Mouse (Mus musculus): Measurements from ENCODE around the gene Sik1.

Sik1 gene

DNA sequence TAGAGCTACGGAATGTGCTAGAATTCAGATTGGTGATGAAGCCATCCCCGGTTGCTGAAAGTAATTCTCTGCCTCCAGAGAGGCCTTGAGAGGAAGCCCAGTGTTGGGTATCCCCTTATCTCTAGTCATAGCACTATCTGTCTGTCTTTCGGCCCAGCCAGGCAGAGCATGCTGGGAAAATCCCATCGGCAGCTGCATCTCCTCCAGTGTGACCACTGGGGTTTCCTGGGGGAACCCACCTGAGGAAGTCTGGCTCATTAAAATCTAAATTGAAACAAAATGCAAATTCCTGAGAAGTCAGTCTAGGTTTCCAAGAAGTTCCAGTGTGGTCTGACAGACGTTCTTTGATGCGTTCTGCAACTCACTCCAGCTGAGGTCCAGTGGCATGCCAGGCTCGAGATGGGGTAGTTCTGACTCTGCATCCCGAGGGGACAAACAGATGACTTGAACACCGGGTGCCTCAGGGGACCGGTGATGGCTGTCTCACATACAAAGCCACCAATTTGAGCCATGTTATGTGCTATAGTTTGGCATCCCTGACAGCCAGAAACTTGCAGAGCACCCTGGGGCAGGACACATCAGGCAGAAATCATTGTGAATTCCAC lies 19.8 kb upstream of the Sik1 start:
- DNase-seq (ENCODE audit: extremely low spot score, low spot score) = no peak

DNA sequence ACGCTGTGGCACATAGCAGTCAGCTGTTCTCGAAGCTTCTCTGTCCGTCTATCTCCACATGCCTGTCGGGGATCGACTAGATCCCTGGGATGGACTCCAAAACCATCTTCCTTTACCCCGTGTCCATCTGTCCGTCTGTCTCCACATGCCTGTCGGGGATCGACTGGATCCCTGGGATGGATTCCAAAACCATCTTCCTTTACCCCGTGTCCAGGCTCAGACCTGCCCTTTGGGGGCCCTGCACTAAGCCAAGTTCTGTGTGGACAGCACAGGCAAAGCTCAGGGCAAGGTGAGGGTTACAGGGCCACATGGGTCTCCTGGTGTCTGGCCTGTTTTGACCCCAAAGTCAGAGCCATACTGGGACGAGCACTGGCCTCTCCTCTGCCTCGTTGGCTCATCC lies 19.1 kb upstream of the Sik1 start:
- no peak for DNase-seq (ENCODE audit: extremely low spot score, low spot score)

- no peak for DNase-seq (ENCODE audit: extremely low spot score, low spot score)
These were observed 18.4 kb upstream of the Sik1 start for GRCm38 (mm10) chr17:31873973-31874372.

DNA sequence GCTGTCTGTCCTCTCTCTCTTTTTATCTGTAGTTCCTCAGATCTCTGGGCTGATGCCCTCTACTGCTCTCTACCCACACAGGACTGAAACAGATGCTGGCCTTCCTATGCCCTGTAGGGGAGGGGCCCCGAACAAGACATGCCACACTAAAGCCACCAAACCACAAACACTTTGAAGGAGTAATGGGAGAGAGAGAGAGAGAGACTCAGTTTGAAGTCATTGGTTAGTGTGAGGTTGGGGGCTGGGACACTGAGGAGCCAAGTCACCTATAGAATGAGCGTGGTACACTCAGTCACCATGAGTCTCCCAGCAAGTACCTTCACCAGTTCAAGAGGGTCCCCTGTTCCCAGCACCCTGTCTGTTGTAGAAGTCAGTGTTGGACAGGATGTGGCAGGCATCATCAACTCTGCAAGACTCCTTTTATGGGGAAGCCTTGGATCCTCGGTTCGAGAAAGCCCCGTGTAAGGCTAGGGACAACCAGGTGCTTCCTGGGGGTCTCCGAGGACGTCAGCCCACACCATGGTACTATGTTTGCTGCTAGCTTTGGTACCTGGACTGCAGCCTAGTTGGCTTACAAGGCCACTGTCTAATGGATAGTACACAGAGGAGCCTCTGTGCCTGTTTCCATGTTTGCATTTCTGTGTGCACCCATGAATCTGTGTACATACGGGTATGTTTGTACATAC lies 17.7 kb upstream of the Sik1 start:
- no peak for DNase-seq (ENCODE audit: extremely low spot score, low spot score)

DNA sequence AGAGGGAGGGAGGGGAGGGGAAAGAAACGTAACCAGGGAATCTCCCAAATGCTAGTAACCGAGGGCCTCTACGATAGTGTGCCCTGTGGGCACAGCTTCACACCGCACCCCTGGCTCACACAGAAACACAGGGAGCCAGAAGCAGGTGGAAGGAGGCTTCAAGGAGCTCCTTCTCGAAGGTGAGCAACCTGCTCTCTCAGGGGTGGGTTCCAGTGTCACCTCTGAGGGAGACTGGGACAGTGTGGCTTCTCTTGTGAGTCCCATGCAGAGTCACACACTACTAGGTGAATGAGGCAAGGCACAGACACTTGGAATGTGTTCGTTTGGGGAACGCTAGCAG lies 17.2 kb upstream of the Sik1 start:
- no peak for DNase-seq (ENCODE audit: extremely low spot score, low spot score)

DNA sequence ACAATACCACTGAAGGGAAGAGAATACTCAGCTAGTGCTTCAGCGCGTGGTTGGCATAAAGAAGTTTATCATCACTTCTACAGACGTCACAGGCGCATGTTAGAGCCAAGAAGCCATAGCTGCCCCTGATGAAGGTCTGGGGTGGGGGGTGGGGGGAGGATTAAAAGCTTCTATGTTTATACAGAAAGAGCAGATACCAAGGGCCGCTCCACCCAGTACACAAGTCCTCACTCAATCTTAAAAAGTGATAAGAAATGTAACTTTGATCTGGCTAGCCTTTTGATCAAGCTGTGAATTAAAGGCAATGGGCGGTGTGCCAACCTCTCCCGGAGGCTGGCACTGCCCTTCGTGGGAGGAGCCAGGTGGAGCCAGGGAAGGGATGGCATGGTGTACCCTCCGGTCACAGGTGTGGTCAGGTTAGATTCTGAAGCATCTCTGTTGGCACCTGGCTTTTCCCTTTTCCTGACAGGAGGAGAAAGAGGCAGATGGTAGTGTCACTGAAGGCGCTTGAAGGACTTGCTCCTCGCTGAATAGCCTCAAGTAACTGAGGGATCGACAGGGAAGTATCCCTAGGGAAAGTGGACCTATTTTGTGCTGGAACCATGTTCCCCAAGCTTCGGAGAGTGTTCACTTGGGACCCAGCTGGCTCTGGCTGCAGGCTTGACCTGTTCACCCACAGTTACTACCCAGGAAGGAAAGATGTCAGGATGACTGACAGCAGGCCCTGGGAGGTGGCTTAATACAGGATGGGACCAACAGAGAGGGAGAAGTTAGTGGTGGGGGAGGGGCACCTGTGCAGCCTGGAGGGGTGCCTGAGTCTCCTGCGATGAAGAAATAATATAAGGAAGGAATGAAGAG lies 16.6 kb upstream of the Sik1 start:
- no peak for DNase-seq (ENCODE audit: extremely low spot score, low spot score)

- DNase-seq (ENCODE audit: extremely low spot score, low spot score) = no peak
These were observed 15.4 kb upstream of the Sik1 start for GRCm38 (mm10) chr17:31870931-31871421.

GRCm38 (mm10) chr17:31870446-31870845 lies 14.8 kb upstream of the Sik1 start:
- no peak for DNase-seq (ENCODE audit: extremely low spot score, low spot score)

DNA sequence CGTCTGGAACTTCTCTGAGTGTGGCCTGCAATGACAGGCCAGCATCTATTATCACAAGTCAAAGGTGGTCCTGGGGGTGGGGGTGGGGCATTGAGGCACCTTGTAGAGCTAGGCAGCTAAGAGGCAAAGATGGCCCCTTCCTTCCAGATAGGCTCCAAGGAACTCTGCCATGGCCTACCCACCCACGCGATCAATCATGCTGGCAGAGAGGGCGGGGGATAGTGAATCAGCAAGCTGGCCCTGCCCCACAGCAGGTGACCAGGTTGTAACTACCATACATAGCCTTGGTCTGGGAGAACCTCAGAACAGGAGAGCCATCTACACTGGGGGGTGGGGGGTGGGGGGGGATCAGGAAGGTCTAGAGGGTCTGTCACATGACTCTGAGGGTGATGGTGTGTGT lies 12.5 kb upstream of the Sik1 start:
- DNase-seq (ENCODE audit: extremely low spot score, low spot score) = no peak

DNA sequence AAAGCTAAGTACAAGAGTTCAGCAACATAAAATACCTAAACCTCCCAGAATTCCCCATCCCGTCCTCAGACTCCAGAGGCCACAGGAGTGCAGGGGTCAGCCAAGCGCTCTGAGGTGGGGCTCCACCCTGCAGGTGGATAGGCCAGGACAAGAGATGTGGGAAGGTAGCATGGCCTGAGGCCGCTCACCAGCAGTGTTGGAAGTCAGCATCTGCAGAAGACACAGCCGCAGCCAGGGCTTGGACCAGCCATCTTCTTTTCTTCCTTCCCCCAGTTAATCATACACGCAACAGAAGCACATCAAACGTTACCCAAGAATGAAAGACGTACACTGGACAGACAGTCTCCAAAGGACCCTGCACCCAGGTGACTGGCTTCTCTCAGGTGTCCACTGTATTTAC lies 11.5 kb upstream of the Sik1 start:
- DNase-seq (ENCODE audit: extremely low spot score, low spot score) = no peak

DNA sequence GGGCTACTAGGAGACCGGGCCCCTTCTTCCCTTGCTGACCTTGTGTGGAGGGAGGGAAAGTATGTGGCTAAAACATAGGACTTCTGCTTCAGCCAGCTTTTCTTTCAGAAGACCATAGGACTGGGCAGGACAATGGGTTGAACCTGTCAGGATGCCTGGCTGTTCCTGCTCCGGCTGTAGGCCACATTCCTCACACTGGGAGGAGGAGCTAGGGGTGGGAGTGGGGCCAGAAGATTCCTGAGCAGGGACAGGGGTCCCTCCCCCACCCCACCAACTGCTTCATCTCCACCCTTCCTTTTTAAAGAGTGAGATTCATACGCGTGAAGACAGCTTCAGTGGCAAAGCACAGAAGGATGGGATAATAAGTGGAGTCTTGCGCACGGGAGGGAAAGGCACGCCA lies 10.0 kb upstream of the Sik1 start:
- no peak for DNase-seq (ENCODE audit: extremely low spot score, low spot score)

DNA sequence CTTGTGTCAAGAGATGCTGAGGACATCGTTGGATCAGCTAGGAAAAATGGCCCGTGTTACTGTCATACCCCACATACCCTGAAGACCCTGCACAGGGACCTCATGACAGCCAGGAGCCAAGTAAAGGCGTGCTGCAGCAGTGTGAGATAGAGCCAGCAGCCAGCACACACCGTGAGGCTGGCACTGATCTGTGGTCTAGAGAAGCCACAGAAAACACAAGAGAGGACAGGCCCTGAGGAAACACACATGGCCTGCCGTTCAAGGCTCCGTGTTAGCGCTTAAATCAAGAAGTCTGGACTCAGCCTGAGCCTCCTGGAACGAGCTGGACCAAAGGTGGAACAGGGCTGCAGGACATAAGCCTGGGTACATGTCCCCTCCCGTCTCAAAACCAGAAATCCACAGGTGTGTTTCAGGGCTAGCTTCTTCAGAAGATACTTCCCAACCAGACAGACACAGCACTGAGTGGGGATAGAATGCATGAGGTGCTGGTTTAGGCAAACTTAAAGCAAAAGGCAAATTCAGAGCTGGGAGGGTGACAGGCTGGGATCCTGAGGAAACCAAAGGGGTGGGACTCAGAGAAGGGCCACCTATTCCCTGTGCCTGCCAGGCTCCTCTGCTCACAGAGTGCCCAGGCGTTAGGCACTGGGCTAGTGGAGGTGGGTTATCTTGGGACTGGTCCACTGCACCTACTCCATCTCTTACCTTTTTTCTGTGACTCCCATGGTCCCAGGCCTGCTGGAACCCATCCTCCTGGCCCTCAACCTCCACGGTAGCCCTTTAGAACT lies 9.3 kb upstream of the Sik1 start:
- DNase-seq (ENCODE audit: extremely low spot score, low spot score) = no peak

DNA sequence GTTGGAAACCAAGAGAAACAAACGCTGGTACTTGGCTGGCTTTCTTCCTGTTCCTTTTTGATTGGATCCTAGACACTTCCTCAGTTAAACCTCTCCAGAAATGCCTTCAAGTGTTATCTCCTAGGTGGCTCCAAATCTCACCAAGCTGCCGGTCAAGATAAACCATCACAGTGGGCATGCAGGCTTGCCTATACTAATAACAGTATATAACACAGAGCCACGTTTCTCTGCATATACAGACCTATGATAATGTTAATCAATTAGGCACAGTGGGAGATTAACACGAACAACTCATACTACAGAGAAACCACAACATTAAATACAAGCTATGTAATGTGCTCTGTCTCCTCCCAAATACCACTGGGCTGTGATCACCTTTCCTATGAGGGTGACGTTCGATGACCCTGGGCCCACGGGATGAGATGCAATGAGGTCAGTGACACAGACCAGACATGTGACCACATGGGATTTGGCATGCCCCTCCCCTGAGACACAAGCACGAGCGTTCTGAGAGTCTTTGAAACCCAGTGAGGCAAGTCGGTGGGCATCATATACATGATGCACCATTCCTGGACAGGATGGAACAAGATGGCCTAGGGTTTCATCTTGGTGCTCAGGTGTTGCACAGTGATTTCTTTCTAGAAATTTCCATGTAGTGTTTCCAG lies 7.7 kb upstream of the Sik1 start:
- no peak for DNase-seq (ENCODE audit: extremely low spot score, low spot score)

DNA sequence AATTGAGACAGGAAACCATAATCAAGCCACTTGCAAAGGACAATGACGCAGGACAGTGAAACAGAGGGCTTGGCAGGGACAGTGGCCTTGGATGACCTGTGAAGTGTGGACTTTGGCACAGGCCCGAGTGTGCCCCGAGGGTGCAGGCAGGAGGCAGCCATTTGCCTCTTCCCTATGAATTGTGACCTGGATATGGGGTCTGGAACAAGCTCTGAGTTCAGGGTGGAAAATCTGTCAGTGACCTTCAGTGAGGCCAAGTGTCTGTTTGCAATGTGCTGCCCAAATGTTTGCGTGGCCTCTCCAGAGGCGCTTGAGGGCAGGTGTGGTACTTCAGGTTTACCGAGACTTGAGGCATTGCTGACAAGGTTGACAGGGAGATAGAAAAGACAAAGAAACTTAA lies 6.5 kb upstream of the Sik1 start:
- no peak for DNase-seq (ENCODE audit: extremely low spot score, low spot score)

GRCm38 (mm10) chr17:31861661-31862060 lies 6.1 kb upstream of the Sik1 start:
- DNase-seq (ENCODE audit: extremely low spot score, low spot score) = no peak

- no peak for DNase-seq (ENCODE audit: extremely low spot score, low spot score)
These were observed 5.3 kb upstream of the Sik1 start for GRCm38 (mm10) chr17:31860856-31861255.

- DNase-seq (ENCODE audit: extremely low spot score, low spot score) = no peak
These were observed 3.8 kb upstream of the Sik1 start for GRCm38 (mm10) chr17:31859367-31859766.

DNA sequence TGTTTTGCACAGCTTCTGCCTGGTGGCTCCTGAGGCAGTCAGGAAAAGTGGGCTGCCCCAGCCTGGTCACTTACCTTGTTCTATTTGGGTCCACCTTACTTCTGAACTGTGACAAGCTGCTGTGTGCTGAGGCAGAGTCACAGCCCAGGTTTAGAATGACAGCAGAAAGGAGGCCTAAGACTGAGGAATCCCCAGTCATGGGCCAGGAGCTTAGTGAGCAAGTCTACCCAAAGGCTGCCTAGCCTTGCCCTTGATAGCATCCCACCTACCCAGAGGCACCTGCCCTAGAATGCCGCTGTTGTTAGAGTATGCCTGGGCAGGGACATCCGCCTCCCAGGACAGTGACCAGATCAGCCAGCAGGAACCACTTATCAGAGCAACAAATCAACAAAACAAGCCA lies 3.2 kb upstream of the Sik1 start:
- no peak for DNase-seq (ENCODE audit: extremely low spot score, low spot score)

GRCm38 (mm10) chr17:31857903-31858426 lies 2.4 kb upstream of the Sik1 start:
- no peak for DNase-seq (ENCODE audit: extremely low spot score, low spot score)

DNA sequence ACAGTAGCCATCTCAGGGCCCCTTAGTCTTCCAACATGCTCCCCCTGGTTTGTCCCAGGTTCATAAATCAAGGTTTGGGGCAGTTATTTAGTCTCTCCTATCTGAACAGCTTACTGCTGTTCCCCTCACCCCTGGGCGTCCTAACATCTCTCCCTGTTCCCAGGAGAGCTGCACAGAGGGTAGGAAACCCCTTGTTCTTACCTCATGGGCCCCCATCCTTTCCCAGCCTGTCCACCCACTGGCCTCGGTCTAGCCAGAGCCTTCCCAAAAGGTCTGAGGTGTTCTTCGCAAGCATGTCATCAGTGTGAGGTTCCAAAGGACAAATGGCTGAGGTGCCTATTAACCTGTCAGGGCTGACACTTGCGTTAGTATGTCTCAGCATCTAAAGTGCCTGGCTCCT lies 1.6 kb upstream of the Sik1 start:
- no peak for DNase-seq (ENCODE audit: extremely low spot score, low spot score)

Data from neural tube, embryonic 10.5 days (tissue).